Mouse (Mus musculus): ENCODE data around the gene Rbl2.

Gene Rbl2

DNA sequence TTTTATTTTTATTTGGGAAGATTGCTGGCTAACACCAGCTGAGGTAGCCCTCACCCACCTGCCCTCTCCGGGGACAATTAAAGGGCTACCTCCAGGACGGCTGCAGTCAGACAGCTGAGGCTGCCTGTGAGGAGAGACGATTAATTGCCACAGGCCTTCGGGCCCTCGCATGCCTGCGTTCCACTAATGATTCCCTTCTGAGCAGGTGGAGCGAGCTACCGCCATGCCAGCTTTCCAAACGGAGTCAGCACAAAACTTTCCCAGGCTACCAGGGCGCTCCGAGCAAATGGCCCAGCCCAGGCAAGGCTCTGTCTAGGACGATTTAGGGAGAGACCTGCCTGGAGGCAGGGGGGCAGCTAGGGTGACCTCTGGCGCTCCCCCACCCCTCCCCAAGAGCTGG, 101.7 kb downstream of the Rbl2 start:
- no peak for DNase-seq
